Mouse (Mus musculus): ENCODE measurements at regions not wholly inside any gene's neighbourhood (a gene's known extent, or its start where the extent isn't known, plus 50 kb on each side); places are given as distances from the start of the nearest gene placed in this dataset.
A peak's percentile ranks its signal among the peaks of the same experiment; 100 is the strongest.

DNA sequence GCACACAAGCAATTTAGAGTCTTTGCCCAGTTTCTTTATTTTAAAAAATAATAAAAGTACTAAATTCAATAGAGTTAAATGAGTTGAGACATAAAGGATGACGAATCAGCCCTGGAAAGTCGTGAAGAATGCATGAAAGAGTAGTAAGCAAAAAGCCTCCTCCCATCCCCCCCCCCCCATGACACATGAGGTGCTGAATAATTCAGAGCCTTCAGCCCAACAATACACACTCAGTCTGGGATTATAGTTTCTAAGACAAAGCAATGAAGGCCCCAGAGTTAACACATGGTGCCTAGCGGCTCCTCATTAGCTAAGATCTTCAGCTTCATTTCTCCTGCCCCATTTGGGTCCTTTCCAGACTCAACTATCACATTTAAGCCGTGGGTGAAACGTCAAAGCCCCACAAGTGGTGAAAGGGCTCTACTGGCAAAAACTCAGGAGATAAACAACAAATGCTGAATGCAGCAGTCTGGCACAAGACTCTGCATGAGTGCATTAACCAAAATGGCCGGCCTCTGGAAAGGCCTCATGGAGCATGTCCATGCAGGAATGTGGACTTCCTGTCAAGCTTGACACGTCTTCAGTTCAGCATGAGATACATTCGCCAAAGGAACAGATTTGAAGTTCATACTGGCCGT, 560.9 kb upstream of the Gm26657 start:
- H3K27ac ChIP-seq (ENCODE audit: low read depth, low read length), result no peak overlapping the region
- ATAC-seq (ENCODE audit: insufficient read depth, low FRiP score, low TSS enrichment) (no peak), DNase-seq (ENCODE audit: low spot score) (peak; percentile 27)
- H3K36me3 ChIP-seq (ENCODE audit: control insufficient read depth, insufficient read depth, low read length), result no peaks in the 10 kb centered on the region
- WGBS, result 66% methylated on average over 9 of the region's 9 CpGs
- no peak overlapping the region for H3K4me3 ChIP-seq (ENCODE audit: low read depth, low read length)
- no peaks in the 10 kb centered on the region for H3K4me1 ChIP-seq (ENCODE audit: control insufficient read depth, insufficient read depth, low read length)
- no peaks in the 10 kb centered on the region for H3K9me3 ChIP-seq (ENCODE audit: control insufficient read depth, low read length)
- no peak overlapping the region for H3K4me2 ChIP-seq (ENCODE audit: low read depth)
- H3K9ac ChIP-seq (ENCODE audit: low read length), result no peak overlapping the region
- no peaks in the 10 kb centered on the region for H3K27me3 ChIP-seq (ENCODE audit: control insufficient read depth, insufficient read depth, low read length)

DNA sequence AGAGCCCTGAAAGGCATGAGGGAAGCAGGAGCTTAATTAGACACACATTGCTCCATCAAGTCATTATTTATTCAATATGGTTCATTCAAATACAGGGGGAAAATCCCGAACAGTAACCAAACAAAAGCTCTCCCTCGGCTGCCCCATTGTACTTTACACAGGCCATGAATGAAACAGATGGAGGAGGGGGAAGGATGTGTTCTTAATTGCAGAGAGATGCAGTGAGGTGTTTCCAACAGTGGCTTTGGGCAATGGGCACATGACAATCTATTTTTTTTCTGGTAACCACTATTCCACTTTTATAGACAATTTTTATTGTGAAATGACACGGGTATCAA, 578.6 kb upstream of the Gm26657 start:
- WGBS, result 63% methylated on average over 3 of the region's 3 CpGs
- no peak overlapping the region for H3K9ac ChIP-seq (ENCODE audit: low read length)

DNA sequence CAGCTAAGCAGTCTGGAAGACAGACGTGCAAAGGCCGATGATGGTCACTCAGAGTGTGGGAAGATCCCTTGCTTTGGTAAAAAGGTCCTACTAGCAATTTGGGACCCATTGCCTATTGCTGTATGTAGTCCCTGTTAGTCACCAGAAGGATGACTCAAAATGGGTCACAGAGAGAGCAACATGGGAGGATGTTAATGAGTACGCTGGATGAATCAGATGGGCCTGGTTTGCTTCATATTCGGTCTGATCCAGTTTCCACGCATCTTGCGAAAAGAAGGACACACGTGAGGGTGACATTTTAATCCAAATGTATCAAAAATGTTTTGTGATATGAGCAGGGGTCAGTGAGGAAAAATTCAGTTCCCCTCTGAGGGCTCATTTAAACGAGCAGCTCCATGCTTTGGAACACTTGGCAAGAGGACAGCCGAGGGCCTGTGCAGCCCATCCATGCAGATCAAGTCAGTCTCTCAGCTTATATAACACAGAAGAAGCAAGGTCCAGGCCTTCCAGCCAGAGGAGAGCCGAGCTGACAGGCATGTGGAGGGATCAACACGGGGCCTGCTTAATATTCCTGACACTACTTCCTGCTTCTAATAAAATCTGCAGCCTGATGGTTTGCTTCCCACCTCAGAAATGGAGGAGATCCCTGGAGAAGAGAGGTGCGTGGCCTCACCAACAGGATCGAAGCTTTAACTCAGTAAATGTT, 579.2 kb upstream of the Gm26657 start:
- no peaks in the 10 kb centered on the region for H3K36me3 ChIP-seq (ENCODE audit: control insufficient read depth, insufficient read depth, low read length)
- H3K9ac ChIP-seq (ENCODE audit: low read length), result no peak overlapping the region
- H3K27me3 ChIP-seq (ENCODE audit: control insufficient read depth, insufficient read depth, low read length), result no peaks in the 10 kb centered on the region
- H3K9me3 ChIP-seq (ENCODE audit: control insufficient read depth, low read length), result no peaks in the 10 kb centered on the region
- no peak overlapping the region for H3K4me3 ChIP-seq (ENCODE audit: low read depth, low read length)
- ATAC-seq (ENCODE audit: insufficient read depth, low FRiP score, low TSS enrichment), result no peak
- no peak overlapping the region for H3K27ac ChIP-seq (ENCODE audit: low read depth, low read length)
- DNase-seq (ENCODE audit: low spot score), result no peak
- WGBS, result 80% methylated on average over 13 of the region's 13 CpGs
- H3K4me2 ChIP-seq (ENCODE audit: low read depth), result no peak overlapping the region
- no peaks in the 10 kb centered on the region; the same call in 1 of the 2 replicates for H3K4me1 ChIP-seq (ENCODE audit: control insufficient read depth, insufficient read depth, low read length)

More for the DNA sequence above, 578.6 kb upstream of the Gm26657 start:
- Histone ChIP-seq H3K4me3 (ENCODE audit: low read depth, low read length) (no peak overlapping the region), H3K27ac (ENCODE audit: low read depth, low read length) (no peak overlapping the region), H3K27me3 (ENCODE audit: control insufficient read depth, insufficient read depth, low read length) (no peaks in the 10 kb centered on the region), H3K4me1 (ENCODE audit: control insufficient read depth, insufficient read depth, low read length) (no peaks in the 10 kb centered on the region; the same call in 1 of the 2 replicates), H3K9me3 (ENCODE audit: control insufficient read depth, low read length) (no peaks in the 10 kb centered on the region), H3K36me3 (ENCODE audit: control insufficient read depth, insufficient read depth, low read length) (no peaks in the 10 kb centered on the region), H3K4me2 (ENCODE audit: low read depth) (no peak overlapping the region)
- DNase-seq (ENCODE audit: low spot score) (no peak), ATAC-seq (ENCODE audit: insufficient read depth, low FRiP score, low TSS enrichment) (no peak)

GRCm38 (mm10) chr4:56157521-56158065, 582.3 kb upstream of the Gm26657 start:
- H3K36me3 ChIP-seq (ENCODE audit: control insufficient read depth, insufficient read depth, low read length), result no peaks in the 10 kb centered on the region
- H3K9me3 ChIP-seq (ENCODE audit: control insufficient read depth, low read length), result no peaks in the 10 kb centered on the region
- WGBS, result 88% methylated on average over 3 of the region's 3 CpGs
- no peak overlapping the region for H3K4me2 ChIP-seq (ENCODE audit: low read depth)
- no peaks in the 10 kb centered on the region for H3K27me3 ChIP-seq (ENCODE audit: control insufficient read depth, insufficient read depth, low read length)
- H3K4me1 ChIP-seq (ENCODE audit: control insufficient read depth, insufficient read depth, low read length), result no peaks in the 10 kb centered on the region; the same call in 1 of the 2 replicates
- no peak for ATAC-seq (ENCODE audit: insufficient read depth, low FRiP score, low TSS enrichment)
- H3K4me3 ChIP-seq (ENCODE audit: low read depth, low read length), result no peak overlapping the region
- no peak overlapping the region for H3K9ac ChIP-seq (ENCODE audit: low read length)
- DNase-seq (ENCODE audit: low spot score), result no peak
- no peak overlapping the region for H3K27ac ChIP-seq (ENCODE audit: low read depth, low read length)

GRCm38 (mm10) chr4:56150716-56151115, 589.2 kb upstream of the Gm26657 start:
- ATAC-seq (ENCODE audit: insufficient read depth, low FRiP score, low TSS enrichment) (no peak), DNase-seq (ENCODE audit: low spot score) (no peak)
- WGBS, result 90% methylated on average over 1 of the region's 1 CpGs

DNA sequence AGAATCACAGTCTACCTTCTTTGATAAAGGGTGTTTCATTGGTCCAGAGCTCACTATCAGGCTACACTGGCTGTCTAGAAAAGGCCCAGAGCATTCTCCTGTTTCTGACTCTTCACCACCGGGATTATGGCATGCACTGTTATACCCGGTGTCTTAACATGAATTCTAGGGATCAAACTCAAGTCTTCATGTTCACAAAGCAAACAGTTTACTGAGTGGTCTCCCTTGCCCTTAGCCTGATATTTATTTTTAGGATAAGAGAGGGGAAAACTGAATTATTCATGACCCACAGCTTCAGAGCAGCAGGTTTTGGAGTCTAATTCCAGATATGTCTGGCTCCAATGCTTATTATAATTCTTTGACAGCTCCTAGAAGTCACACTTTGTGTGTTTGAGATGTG, 596.0 kb upstream of the Gm26657 start:
- Histone ChIP-seq H3K4me1 (ENCODE audit: control insufficient read depth, insufficient read depth, low read length) (no peaks in the 10 kb centered on the region), H3K4me2 (ENCODE audit: low read depth) (no peak overlapping the region), H3K27ac (ENCODE audit: low read depth, low read length) (no peak overlapping the region), H3K9me3 (ENCODE audit: control insufficient read depth, low read length) (no peaks in the 10 kb centered on the region), H3K27me3 (ENCODE audit: control insufficient read depth, insufficient read depth, low read length) (no peaks in the 10 kb centered on the region), H3K9ac (ENCODE audit: low read length) (no peak overlapping the region), H3K4me3 (ENCODE audit: low read depth, low read length) (no peak overlapping the region), H3K36me3 (ENCODE audit: control insufficient read depth, insufficient read depth, low read length) (no peaks in the 10 kb centered on the region)
- 80% methylated on average over 2 of the region's 2 CpGs for WGBS
- ATAC-seq (ENCODE audit: insufficient read depth, low FRiP score, low TSS enrichment) (no peak), DNase-seq (ENCODE audit: low spot score) (no peak)

More at GRCm38 (mm10) chr4:56150716-56151115, 589.2 kb upstream of the Gm26657 start:
- no peaks in the 10 kb centered on the region for H3K36me3 ChIP-seq (ENCODE audit: control insufficient read depth, insufficient read depth, low read length)
- H3K4me2 ChIP-seq (ENCODE audit: low read depth), result no peak overlapping the region
- no peak overlapping the region for H3K4me3 ChIP-seq (ENCODE audit: low read depth, low read length)
- no peak overlapping the region for H3K27ac ChIP-seq (ENCODE audit: low read depth, low read length)
- no peak overlapping the region for H3K9ac ChIP-seq (ENCODE audit: low read length)
- H3K27me3 ChIP-seq (ENCODE audit: control insufficient read depth, insufficient read depth, low read length), result no peaks in the 10 kb centered on the region
- no peaks in the 10 kb centered on the region for H3K4me1 ChIP-seq (ENCODE audit: control insufficient read depth, insufficient read depth, low read length)
- H3K9me3 ChIP-seq (ENCODE audit: control insufficient read depth, low read length), result no peaks in the 10 kb centered on the region

GRCm38 (mm10) chr4:56136837-56137236, 603.0 kb upstream of the Gm26657 start:
- WGBS, result 89% methylated on average over 3 of the region's 3 CpGs
- Histone ChIP-seq H3K9ac (ENCODE audit: low read length) (no peak overlapping the region), H3K9me3 (ENCODE audit: control insufficient read depth, low read length) (no peaks in the 10 kb centered on the region), H3K27me3 (ENCODE audit: control insufficient read depth, insufficient read depth, low read length) (no peaks in the 10 kb centered on the region), H3K4me2 (ENCODE audit: low read depth) (no peak overlapping the region), H3K27ac (ENCODE audit: low read depth, low read length) (no peak overlapping the region), H3K4me3 (ENCODE audit: low read depth, low read length) (no peak overlapping the region), H3K36me3 (ENCODE audit: control insufficient read depth, insufficient read depth, low read length) (no peaks in the 10 kb centered on the region), H3K4me1 (ENCODE audit: control insufficient read depth, insufficient read depth, low read length) (no peaks in the 10 kb centered on the region)
- ATAC-seq (ENCODE audit: insufficient read depth, low FRiP score, low TSS enrichment) (no peak), DNase-seq (ENCODE audit: low spot score) (no peak)

DNA sequence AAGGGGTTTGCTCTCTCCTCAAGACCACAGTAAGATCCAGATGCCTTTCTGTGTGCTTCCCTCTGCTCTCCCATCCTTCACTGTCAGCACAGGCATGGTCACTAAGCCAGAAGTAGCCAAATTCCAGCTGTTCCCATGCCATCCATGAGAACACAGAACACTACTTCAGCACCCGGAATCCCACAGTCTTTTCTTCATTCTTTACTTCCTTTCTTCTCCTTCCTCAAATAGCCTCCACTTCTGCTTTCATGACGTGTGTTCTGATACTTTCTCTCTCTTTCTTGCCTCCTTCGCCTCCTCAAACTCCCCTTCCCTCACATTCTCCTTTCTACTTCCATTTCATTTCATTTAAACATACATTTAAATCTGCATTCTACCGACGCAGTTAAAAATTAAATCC, 602.1 kb upstream of the Klf4 start:
- no peaks in the 10 kb centered on the region for H3K4me1 ChIP-seq (ENCODE audit: control insufficient read depth, insufficient read depth, low read length)
- H3K27me3 ChIP-seq (ENCODE audit: control insufficient read depth, insufficient read depth, low read length), result no peaks in the 10 kb centered on the region
- H3K27ac ChIP-seq (ENCODE audit: low read depth, low read length), result no peak overlapping the region
- ATAC-seq (ENCODE audit: insufficient read depth, low FRiP score, low TSS enrichment) (no peak), DNase-seq (ENCODE audit: low spot score) (no peak)
- WGBS, result 94% methylated on average over 5 of the region's 5 CpGs
- H3K4me3 ChIP-seq (ENCODE audit: low read depth, low read length), result no peak overlapping the region
- no peak overlapping the region for H3K9ac ChIP-seq (ENCODE audit: low read length)
- H3K9me3 ChIP-seq (ENCODE audit: control insufficient read depth, low read length), result no peaks in the 10 kb centered on the region
- no peaks in the 10 kb centered on the region for H3K36me3 ChIP-seq (ENCODE audit: control insufficient read depth, insufficient read depth, low read length)
- H3K4me2 ChIP-seq (ENCODE audit: low read depth), result no peak overlapping the region

Data from neural tube, embryonic 11.5 days (tissue).